Mouse (Mus musculus): ENCODE results near the gene Cst6.

DNA sequence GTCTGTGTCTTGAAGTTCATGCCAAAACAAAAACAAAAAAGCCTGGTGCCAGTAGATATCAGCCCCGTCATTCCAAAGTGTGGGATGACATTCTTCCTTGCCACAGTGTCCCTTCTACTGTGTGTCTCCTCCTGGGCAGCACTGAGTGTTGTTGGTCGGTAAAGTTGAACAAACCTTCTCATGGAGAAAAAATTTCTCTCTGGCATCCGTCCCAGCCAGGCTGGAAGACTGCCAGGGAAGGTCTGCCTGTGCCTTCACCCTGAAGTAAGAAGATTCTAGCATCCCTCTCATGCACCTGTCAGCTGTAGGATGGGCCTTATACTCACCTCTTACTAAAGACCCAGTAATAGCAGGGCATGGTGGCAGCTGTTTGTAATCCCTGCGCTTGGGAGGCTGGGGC lies 43.5 kb upstream of the Cst6 start:
- TF ChIP-seq CTCF (IDR thresholded peaks at IDR 0.05; ENCODE audit: insufficient read depth, low read depth, low read length) = no peak
- TF ChIP-seq POLR2A (IDR thresholded peaks at IDR 0.05; ENCODE audit: insufficient read depth, low read depth, low read length) = no peak

All from olfactory bulb, adult 2 months (tissue).